Mouse (Mus musculus) regulatory T cell (primary cell): ENCODE measurements at regions not wholly inside any gene's neighbourhood (a gene's known extent, or its start where the extent isn't known, plus 50 kb on each side); places are given as distances from the start of the nearest gene placed in this dataset.

Experiments
- in situ Hi-C: fragments of 300-600 bp; cut with MboI, MseI; formaldehyde crosslinking; loops from one replicate; pipeline ENCODE4 v1.15.1; 2025; ENCODE audit warnings: high pct_unique_total_duplicates

- in situ Hi-C loops, result loop anchor here (10.0 kb wide), 1 partner anchor 376 kb away; no protein-coding TSS in a partner anchor
Measured at GRCm38 (mm10) chr2:116978809-116979208, 100.3 kb downstream of the Tmco5 start.

- in situ Hi-C loops, result loop anchor here (10.0 kb wide), 1 partner anchor 375 kb away; no protein-coding TSS in a partner anchor
Measured at GRCm38 (mm10) chr2:116979561-116980391, 101.3 kb downstream of the Tmco5 start.

GRCm38 (mm10) chr2:116980692-116981091 is 102.2 kb downstream of the Tmco5 start:
- in situ Hi-C loops, result no loop called here

GRCm38 (mm10) chr2:116983351-116983750 is 104.9 kb downstream of the Tmco5 start:
- in situ Hi-C loops, result no loop called here

- in situ Hi-C loops, result no loop called here
Measured at GRCm38 (mm10) chr2:116983821-116984351, 105.4 kb downstream of the Tmco5 start.

GRCm38 (mm10) chr2:116984597-116984996 is 106.1 kb downstream of the Tmco5 start:
- in situ Hi-C loops, result no loop called here

GRCm38 (mm10) chr2:116985549-116985948 is 107.1 kb downstream of the Tmco5 start:
- in situ Hi-C loops, result no loop called here

- in situ Hi-C loops, result no loop called here
Measured at GRCm38 (mm10) chr2:116988953-116989674, 110.6 kb downstream of the Tmco5 start.

GRCm38 (mm10) chr2:116990106-116990505 is 111.6 kb downstream of the Tmco5 start:
- in situ Hi-C loops, result no loop called here

- in situ Hi-C loops, result no loop called here
Measured at GRCm38 (mm10) chr2:116991561-116992042, 113.1 kb downstream of the Tmco5 start.

GRCm38 (mm10) chr2:116993724-116994123 is 115.2 kb downstream of the Tmco5 start:
- in situ Hi-C loops, result no loop called here

GRCm38 (mm10) chr2:116996302-116996701 is 117.8 kb downstream of the Tmco5 start:
- in situ Hi-C loops, result no loop called here

GRCm38 (mm10) chr2:116998822-116999221 is 120.3 kb downstream of the Tmco5 start:
- in situ Hi-C loops, result no loop called here

- in situ Hi-C loops, result no loop called here
Measured at GRCm38 (mm10) chr2:116999592-116999991, 121.1 kb downstream of the Tmco5 start.

- in situ Hi-C loops, result no loop called here
Measured at GRCm38 (mm10) chr2:117003976-117004375, 117.2 kb upstream of the Spred1 start.

- in situ Hi-C loops, result no loop called here
Measured at GRCm38 (mm10) chr2:117006846-117007245, 114.3 kb upstream of the Spred1 start.

GRCm38 (mm10) chr2:117008922-117009321 is 112.3 kb upstream of the Spred1 start:
- in situ Hi-C loops, result no loop called here

GRCm38 (mm10) chr2:117010001-117010400 is 111.2 kb upstream of the Spred1 start:
- in situ Hi-C loops, result no loop called here

GRCm38 (mm10) chr2:117010942-117011341 is 110.2 kb upstream of the Spred1 start:
- in situ Hi-C loops, result no loop called here

GRCm38 (mm10) chr2:117017921-117018651 is 103.1 kb upstream of the Spred1 start:
- in situ Hi-C loops, result no loop called here

- in situ Hi-C loops, result no loop called here
Measured at GRCm38 (mm10) chr2:117018917-117019538, 102.1 kb upstream of the Spred1 start.
